Mouse (Mus musculus) forebrain, embryonic 16.5 days (tissue): ENCODE measurements around the gene Cd9. TPM values are rescaled to one million over a fixed set of nuclear protein-coding genes. Genes with fewer than 3 reads are reported as not detected.

ENCODE experiments used
- ATAC-seq: fragments of 200-750 bp; cut with Nextera tagmentation; 2 replicates; pipeline ENCODE4 v1.8.0; 2017; ENCODE audit warnings: mild to moderate bottlenecking, moderate library complexity
- H3K27ac ChIP-seq: fragments of 300-500 bp; sonication (generic); 2 replicates; pipeline ENCODE4 v1.5.1; 2014; ENCODE audit warnings: low read length, control low read depth
- H3K27me3 ChIP-seq: fragments of 300-500 bp; sonication (generic); replicated peaks from 2 replicates; pipeline ENCODE4 v1.6.1; 2014; ENCODE audit warnings: low read length; ENCODE audit not compliant: control insufficient read depth, insufficient read depth
- H3K36me3 ChIP-seq: fragments of 300-500 bp; sonication (generic); 2 replicates; pipeline ENCODE4 v1.6.1; 2014; ENCODE audit not compliant: control insufficient read depth, insufficient read depth
- H3K4me1 ChIP-seq: fragments of 300-500 bp; sonication (generic); replicated peaks from 2 replicates; pipeline ENCODE4 v1.6.1; 2014; ENCODE audit warnings: low read length; ENCODE audit not compliant: control insufficient read depth, insufficient read depth
- H3K4me2 ChIP-seq: fragments of 300-500 bp; sonication (generic); 2 replicates; pipeline ENCODE4 v1.6.1; 2014; ENCODE audit warnings: mild to moderate bottlenecking, low read length, control low read depth
- H3K4me3 ChIP-seq: fragments of 300-500 bp; sonication (generic); replicated peaks from 2 replicates; pipeline ENCODE4 v1.5.1; 2014; ENCODE audit warnings: mild to moderate bottlenecking, low read length, control low read depth
- H3K9ac ChIP-seq: fragments of 300-500 bp; sonication (generic); replicated peaks from 2 replicates; pipeline ENCODE4 v1.6.1; 2014; ENCODE audit warnings: low read depth, low read length, control low read depth
- H3K9me3 ChIP-seq: fragments of 300-500 bp; sonication (generic); 2 replicates; pipeline ENCODE4 v1.6.1; 2016; ENCODE audit warnings: low read length; ENCODE audit not compliant: control insufficient read depth
- WGBS: fragments of 180-500 bp; shearing (Covaris S2); extraction: QIAGEN DNeasy Blood & Tissue Kit; methylation state at CpG from one replicate; pipeline ENCODE4 v1.1.7; 2014; 5-methylcytosine and 5-hydroxymethylcytosine counted together
- polyA plus RNA-seq: library from polyadenylated mRNA; unstranded; fragments of >200 nt; fragmentation: Nextera tagmentation; extraction: Ambion mirVana; gene quantifications from 2 replicates; pipeline ENCODE4 v1.2.1, GENCODE M21; 2015

Cd9 gene
- polyA plus RNA-seq, 1 experiment from 2014 or later: 78.4 TPM

DNA sequence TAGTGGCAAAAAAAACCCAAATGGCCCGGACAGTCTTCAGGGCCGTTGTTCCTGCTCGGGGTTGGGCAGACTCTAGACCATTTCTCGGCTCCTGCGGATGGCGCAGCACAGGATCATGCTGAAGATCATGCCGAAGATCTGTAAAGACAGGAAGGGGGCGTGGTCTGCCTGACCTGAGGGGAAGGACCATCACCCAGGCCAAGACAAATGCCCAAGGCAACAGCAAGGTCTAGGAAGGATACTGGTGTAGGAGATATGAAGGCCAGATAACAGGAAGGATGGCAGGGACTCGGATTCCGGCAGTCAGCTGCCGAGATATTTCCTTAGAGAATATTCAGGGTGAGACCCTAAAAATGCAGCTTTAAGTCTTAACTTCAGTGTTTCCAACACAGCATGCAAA lies 34.0 kb downstream of the Cd9 start:
- ATAC-seq: no peak
- H3K4me1 ChIP-seq: no peaks in the 10 kb centered on the region
- H3K27ac ChIP-seq: no peak overlapping the region
- H3K36me3 ChIP-seq: peaks cover 2% of the 10 kb centered on the region; the same call in 1 of the 2 replicates
- H3K4me2 ChIP-seq: no peak overlapping the region
- no peak overlapping the region for H3K4me3 ChIP-seq
- H3K9me3 ChIP-seq: no peaks in the 10 kb centered on the region
- WGBS: 91% methylated on average over 11 of the region's 11 CpGs
- no peaks in the 10 kb centered on the region for H3K27me3 ChIP-seq
- no peak overlapping the region for H3K9ac ChIP-seq

DNA sequence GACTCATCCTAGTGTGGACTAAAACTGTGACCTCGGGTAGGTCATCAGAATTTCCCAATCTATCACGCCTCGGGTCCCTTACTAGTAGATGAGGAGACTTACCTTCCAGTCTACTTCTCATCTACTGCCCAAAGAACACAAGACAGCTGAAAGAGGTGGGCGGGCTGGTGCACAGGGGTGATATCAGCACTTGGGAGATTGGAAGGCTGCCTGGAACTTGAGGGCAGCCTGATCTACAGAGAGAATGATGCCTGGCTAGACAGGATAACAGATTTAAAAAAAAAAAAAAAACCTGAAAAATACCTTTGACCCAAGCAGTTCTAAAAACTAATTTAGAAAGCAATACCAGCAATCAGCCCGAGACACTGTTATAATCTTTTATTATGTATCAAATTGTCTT lies 34.7 kb downstream of the Cd9 start:
- no peak for ATAC-seq
- H3K4me3 ChIP-seq: no peak overlapping the region
- peaks cover 2% of the 10 kb centered on the region; the same call in 1 of the 2 replicates for H3K36me3 ChIP-seq
- no peak overlapping the region for H3K4me2 ChIP-seq
- H3K27ac ChIP-seq: no peak overlapping the region
- whole genome bisulfite sequencing: 95% methylated on average over 5 of the region's 5 CpGs
- H3K27me3 ChIP-seq: no peaks in the 10 kb centered on the region
- no peak overlapping the region for H3K9ac ChIP-seq
- H3K9me3 ChIP-seq: no peaks in the 10 kb centered on the region
- H3K4me1 ChIP-seq: no peaks in the 10 kb centered on the region

DNA sequence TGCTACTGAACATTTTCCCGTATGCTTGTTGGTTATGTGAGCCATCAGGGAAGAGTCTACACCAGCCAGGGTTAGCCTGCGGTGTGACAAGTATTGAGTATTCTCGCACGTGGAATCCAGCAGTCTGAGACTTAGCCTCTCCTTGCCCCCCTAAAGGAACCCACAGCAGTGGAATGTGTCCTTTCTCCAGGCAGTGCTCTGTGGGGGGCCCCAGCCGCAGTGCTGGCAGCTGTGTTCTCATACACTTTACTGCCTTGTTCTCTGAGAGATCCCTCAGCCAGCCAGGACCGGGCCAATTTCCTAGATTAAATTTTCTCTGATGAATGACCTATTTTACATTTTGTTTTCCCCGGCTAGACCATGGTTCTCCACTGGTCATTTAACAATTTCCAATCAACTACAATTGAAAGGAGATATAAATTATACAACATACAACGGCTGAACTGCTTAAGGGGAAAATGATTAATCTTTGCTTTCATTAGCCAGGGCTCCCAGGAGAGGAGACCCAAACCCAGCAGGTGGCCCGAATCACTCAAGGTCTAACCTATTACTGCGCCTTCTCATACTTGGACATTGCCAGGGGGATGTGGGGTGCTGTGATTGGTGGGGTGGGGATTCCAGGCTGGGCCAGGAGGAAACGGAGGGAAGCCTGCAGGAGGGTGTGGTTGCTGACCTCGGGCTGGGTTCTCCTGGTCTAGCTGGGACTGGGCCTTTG lies 38.6 kb downstream of the Cd9 start:
- no peak for ATAC-seq
- no peaks in the 10 kb centered on the region for H3K36me3 ChIP-seq
- H3K4me2 ChIP-seq: no peak overlapping the region
- H3K9ac ChIP-seq: no peak overlapping the region
- no peak overlapping the region for H3K27ac ChIP-seq
- 42% methylated on average over 12 of the region's 12 CpGs for WGBS
- no peaks in the 10 kb centered on the region for H3K4me1 ChIP-seq
- no peak overlapping the region for H3K4me3 ChIP-seq
- no peaks in the 10 kb centered on the region for H3K27me3 ChIP-seq
- no peaks in the 10 kb centered on the region for H3K9me3 ChIP-seq

DNA sequence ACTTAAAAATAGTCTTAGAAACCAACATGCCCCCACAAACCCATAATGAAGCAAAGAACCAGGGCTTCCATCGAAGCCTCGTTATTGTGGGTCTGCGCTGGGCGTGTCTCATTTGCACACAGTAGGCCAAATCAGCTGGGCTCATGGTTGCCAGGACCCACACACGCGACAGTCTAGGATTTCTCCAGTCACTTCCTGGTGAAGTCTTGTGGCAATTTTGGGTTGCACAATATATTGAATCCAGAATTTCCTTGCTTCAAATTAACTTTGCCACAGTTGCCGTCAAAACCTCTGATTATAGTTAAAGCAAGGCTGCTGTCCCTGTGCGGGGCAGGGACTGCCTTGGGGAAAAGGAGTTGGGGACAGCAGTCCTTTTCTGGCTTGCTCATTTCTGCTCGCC lies 39.9 kb downstream of the Cd9 start:
- Histone ChIP-seq H3K9me3 (no peaks in the 10 kb centered on the region), H3K36me3 (no peaks in the 10 kb centered on the region), H3K9ac (no peak overlapping the region), H3K4me3 (no peak overlapping the region), H3K27ac (no peak overlapping the region), H3K27me3 (no peaks in the 10 kb centered on the region), H3K4me2 (no peak overlapping the region), H3K4me1 (no peaks in the 10 kb centered on the region)
- WGBS: 78% methylated on average over 9 of the region's 9 CpGs
- ATAC-seq: no peak

DNA sequence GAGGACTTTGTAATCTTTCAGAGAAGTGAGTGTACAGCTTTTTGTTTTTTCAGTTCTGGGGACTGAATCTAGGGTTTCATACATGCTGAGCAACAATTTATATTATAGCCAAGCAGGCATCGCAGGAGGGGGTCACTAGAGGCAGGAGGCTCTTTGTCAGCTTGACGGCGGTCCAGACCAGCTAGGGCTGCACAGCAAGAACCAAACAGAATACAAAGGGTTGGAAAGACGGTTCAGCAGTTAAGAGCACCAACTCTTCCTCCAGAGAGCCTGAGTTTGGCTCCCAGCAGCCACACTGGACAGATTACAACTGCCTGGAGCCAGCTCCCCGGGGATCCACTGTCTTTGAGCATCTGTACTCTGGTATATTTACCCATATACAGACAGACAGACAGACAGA lies 40.3 kb downstream of the Cd9 start:
- no peak for ATAC-seq

DNA sequence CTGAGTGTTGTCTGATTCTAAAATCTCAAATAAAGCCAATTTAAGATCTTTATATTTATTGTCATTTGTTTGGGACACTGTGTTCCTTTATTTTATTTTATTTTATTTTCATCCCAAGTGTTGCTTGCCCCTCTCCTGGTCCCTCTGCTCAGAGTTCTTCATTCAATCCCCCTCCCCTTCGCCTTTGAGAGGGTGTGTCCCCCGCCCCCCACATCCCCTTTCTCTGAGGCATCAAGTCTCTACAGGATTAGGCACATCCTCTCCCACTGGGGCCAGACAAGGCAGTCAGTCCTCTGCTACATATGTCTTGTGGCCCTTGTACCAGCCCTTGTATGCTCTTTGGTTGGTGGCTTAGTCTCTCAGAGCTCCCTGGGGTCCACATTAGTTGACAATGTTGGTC lies 46.9 kb downstream of the Cd9 start:
- Histone ChIP-seq H3K9me3 (no peaks in the 10 kb centered on the region), H3K36me3 (no peaks in the 10 kb centered on the region), H3K27me3 (no peaks in the 10 kb centered on the region), H3K4me2 (no peak overlapping the region), H3K9ac (no peak overlapping the region), H3K4me3 (no peak overlapping the region), H3K27ac (no peak overlapping the region), H3K4me1 (no peaks in the 10 kb centered on the region)
- ATAC-seq: no peak
- 39% methylated on average over 2 of the region's 2 CpGs for WGBS

More for the DNA sequence above, 40.3 kb downstream of the Cd9 start:
- WGBS: 27% methylated on average over 5 of the region's 5 CpGs
- Histone ChIP-seq H3K9ac (no peak overlapping the region), H3K27ac (no peak overlapping the region), H3K9me3 (no peaks in the 10 kb centered on the region), H3K36me3 (no peaks in the 10 kb centered on the region), H3K4me1 (no peaks in the 10 kb centered on the region), H3K4me3 (no peak overlapping the region), H3K4me2 (no peak overlapping the region), H3K27me3 (no peaks in the 10 kb centered on the region)

DNA sequence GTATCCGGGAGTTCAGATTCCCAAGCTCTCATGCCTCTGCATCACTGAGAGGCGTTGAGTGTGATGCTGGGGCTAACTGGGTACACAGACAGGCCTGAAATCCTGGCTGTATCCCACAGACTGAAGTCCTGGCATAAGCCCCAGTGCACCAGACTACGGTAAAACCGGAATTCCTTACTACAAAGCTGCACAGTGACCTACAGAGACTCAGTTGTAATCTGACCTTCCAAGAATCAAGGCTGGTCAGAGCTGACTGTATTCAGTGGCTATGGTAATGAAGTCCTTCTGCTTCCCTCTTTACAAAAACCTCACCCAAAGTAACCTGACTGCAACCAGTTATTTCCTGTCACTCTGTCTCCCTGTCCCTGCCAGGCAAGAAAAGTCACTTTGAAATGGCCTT lies 47.4 kb downstream of the Cd9 start:
- H3K36me3 ChIP-seq: no peaks in the 10 kb centered on the region
- no peak for ATAC-seq
- H3K27ac ChIP-seq: no peak overlapping the region
- no peaks in the 10 kb centered on the region for H3K4me1 ChIP-seq
- no peaks in the 10 kb centered on the region for H3K9me3 ChIP-seq
- no peaks in the 10 kb centered on the region for H3K27me3 ChIP-seq
- H3K9ac ChIP-seq: no peak overlapping the region
- H3K4me3 ChIP-seq: no peak overlapping the region
- no peak overlapping the region for H3K4me2 ChIP-seq
- WGBS: 41% methylated on average over 4 of the region's 4 CpGs

DNA sequence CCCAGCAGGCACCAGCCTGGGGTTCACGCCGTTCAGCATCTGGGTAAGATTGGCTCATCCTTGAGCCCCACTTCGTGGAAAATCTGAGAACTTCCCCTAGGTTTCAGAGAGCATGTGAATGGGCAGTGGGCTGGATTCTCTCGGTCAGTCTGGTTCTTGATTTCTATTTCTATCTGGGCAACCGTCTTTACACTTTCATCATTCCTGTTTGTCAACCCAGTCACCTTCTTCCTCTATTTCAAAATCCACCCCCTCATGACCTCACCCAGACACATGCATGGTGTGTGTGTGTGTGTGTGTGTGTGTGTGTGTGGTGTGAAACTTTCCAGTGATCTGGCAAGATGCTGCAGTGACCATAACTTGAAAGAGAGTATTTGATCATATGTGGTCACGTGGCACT lies 49.2 kb downstream of the Cd9 start:
- no peaks in the 10 kb centered on the region for H3K36me3 ChIP-seq
- H3K4me2 ChIP-seq: no peak overlapping the region
- no peaks in the 10 kb centered on the region for H3K4me1 ChIP-seq
- no peaks in the 10 kb centered on the region for H3K9me3 ChIP-seq
- H3K4me3 ChIP-seq: no peak overlapping the region
- no peaks in the 10 kb centered on the region for H3K27me3 ChIP-seq
- no peak for ATAC-seq
- H3K27ac ChIP-seq: no peak overlapping the region
- no peak overlapping the region for H3K9ac ChIP-seq
- 84% methylated on average over 6 of the region's 6 CpGs for WGBS

DNA sequence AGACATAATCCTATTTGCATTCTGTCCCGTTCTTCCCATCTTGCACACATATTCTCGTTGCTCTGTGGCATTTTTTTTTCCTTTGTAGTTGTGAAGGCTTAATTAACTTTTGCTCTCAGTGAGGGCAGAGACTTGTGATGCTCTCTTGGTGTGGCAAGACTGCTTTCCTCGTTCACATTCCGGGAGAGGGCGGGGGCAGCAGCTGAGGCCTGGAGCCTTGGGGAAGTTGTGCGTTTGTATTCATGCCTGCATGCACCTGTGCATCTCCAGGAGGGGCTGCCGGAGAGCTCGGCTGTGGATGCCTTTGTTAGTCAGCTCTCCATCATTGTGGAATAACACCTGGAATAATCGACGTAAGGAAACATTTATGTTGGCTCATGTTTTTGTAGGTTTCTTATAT lies 52.0 kb downstream of the Cd9 start:
- 59% methylated on average over 10 of the region's 10 CpGs for WGBS
- no peak overlapping the region for H3K27ac ChIP-seq
- no peak for ATAC-seq

DNA sequence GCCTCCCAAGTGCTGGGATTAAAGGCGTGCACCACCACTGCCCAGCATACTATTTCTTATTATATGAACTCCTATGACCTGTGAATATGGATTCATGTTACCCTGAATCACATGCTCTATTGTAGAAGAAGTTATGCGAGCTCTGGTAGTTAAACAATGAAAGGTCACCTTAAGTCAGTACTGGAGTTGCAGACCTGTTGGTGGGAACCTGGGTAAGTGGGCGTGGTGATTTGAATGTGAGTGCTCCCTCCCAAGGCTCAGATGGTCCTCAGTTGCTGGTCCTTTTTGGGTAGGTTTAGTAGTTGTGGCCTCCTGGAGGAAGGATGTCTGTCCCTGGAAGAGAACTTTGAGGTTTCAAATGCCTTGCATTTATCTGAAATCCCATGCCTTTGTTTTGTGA lies 57.8 kb downstream of the Cd9 start:
- no peak overlapping the region for H3K4me3 ChIP-seq
- 91% methylated on average over 3 of the region's 3 CpGs for WGBS
- no peaks in the 10 kb centered on the region for H3K27me3 ChIP-seq
- ATAC-seq: no peak
- H3K4me2 ChIP-seq: no peak overlapping the region
- no peak overlapping the region for H3K9ac ChIP-seq
- H3K27ac ChIP-seq: no peak overlapping the region
- no peaks in the 10 kb centered on the region for H3K9me3 ChIP-seq
- no peaks in the 10 kb centered on the region for H3K36me3 ChIP-seq
- H3K4me1 ChIP-seq: no peaks in the 10 kb centered on the region

More for the DNA sequence above, 52.0 kb downstream of the Cd9 start:
- Histone ChIP-seq H3K9me3 (no peaks in the 10 kb centered on the region), H3K4me1 (no peaks in the 10 kb centered on the region), H3K36me3 (no peaks in the 10 kb centered on the region), H3K4me2 (no peak overlapping the region), H3K9ac (no peak overlapping the region), H3K4me3 (no peak overlapping the region), H3K27me3 (no peaks in the 10 kb centered on the region)
